Mouse (Mus musculus) kidney, postnatal 10 days (tissue): ENCODE data around the gene Olfr103.

Experiments
- DNase-seq: peaks from one replicate; pipeline ENCODE4 v3.0.0; 2021; ENCODE audit warnings: mixed read lengths

Gene Olfr103

DNA sequence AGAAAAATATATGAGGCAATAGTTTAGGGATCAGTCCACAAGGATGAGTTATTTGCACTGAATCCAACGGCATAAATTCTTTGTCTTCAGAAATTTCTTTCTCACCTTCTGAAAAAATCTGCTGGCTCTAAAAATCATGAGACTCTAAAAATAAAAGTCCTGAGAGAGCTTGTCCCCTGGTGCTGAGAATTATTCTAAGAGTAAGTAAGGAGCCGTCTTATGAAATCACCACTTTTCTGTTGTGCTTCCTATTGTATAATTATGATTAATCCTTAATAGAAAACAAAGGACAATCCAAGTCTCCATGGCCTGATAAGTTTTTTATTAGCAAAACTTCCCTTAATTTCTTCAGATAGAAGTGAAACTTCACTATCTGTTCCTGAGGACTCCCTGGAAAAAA lies at the start of gene Olfr103:
Olfr103 (minus strand) TSS at position 101 of the 400 bp plus-strand sequence.
- DNase-seq = no peak

- DNase-seq = no peak
Observed at GRCm38 (mm10) chr17:37378733-37379132, 39.2 kb upstream of the Olfr103 start, which contains the start of gene Olfr105-ps. Gene Olfr105-ps (plus strand): TSS chr17:37379033.

- DNase-seq = no peak
Observed at GRCm38 (mm10) chr17:37359282-37359681, 19.8 kb upstream of the Olfr103 start, which contains the start of gene Olfr104-ps. Gene Olfr104-ps (plus strand): TSS chr17:37359582.

DNA sequence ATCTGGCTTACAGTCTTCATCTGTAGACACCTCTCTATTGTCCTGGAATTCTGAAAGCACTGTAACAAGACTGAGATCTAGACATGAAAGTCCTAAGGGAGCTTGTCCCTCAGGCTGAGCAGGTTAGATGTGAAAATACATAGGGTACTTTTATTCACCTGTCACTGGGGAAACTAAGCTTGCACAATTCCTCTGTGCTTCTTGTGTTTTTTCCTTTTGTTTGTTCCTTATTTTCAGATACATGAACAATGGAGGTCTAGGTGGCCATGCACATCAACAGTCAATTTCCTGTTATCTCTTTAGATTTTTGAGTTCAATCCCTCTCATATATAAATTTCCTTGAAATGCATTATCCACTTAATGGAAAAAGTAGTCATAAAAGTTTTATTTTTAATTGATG lies 22.5 kb downstream of the Olfr103 start, which contains the start of gene Olfr102:
Olfr102 (minus strand) TSS at position 101 of the 400 bp plus-strand sequence.
- DNase-seq = no peak

DNA sequence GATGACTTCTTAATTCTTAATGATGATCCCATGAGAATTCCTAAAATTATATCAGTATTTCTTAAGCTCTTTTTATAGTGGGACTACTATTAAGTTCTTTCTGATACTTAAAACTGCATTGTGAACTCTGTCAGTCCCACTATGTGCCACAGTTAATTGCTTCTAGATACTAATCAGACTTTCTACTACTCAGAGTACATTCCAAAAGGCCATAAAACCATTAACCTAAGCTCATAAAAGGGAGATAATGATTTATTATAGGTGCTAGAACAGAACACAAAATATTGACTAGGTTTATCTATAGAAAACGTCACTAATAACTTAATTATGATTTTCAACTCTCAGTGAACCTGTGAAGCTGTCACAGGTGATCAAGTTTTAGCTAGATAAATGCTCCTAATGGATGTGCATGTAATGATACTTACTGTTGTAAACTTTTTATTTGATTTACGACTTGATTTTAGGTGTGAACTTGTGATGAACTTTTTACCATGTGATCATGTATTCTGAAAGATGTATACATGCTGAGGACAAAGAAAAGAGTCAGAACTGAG lies 29.3 kb downstream of the Olfr103 start:
- DNase-seq = no peak

DNA sequence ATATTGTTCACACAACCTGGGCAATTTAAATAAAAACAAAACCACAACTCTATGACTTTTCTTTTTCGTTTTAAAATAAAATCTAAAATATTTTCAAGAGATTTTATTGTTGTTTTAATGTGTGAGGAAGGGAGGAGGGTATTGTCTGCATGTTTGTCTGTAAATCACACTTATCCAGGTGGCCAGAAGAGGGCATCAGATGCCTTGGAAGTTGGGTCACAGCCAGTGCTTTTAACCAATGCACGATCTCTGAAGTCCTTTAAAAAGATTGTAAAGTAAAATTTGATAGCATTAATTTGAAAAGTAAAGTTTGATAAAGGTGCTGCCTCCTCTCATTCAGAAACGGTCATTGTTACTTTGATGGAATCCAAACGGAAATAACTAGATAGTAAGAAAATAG lies 31.0 kb downstream of the Olfr103 start:
- no peak for DNase-seq

- DNase-seq = no peak
Observed at GRCm38 (mm10) chr17:37304213-37304612, 35.3 kb downstream of the Olfr103 start, which contains the start of gene Olfr101. Gene Olfr101 (minus strand): TSS chr17:37304313.
